Mouse (Mus musculus) gastrocnemius, postnatal 14 days (tissue): ENCODE data around the gene Gstm1. TPM values are rescaled to one million over a fixed set of nuclear protein-coding genes. Genes with fewer than 3 reads are reported as not detected.
"Not testable (repeated sequence)": the region's sequence is repeated elsewhere in the genome, so short reads cannot be mapped to it uniquely, and the experiment has no call there.

ENCODE experiments used
- DNase-seq: peaks from one replicate; pipeline ENCODE4 v3.0.0; 2021; ENCODE audit warnings: mixed read lengths
- intact Hi-C: fragments of 180-260 bp; cut with DNase I; formaldehyde crosslinking; loops from one replicate; pipeline ENCODE4 v1.15.1; 2025; ENCODE audit warnings: low total_unique reads
- total RNA-seq, 2 experiments: library from RNA; stranded (reverse); gene quantifications; 2 replicates each; pipeline ENCODE4 v1.2.3; 2021

Gene Gstm1
- total RNA-seq, 2 experiments from 2014 or later: 84.0 to 90.4 TPM

DNA sequence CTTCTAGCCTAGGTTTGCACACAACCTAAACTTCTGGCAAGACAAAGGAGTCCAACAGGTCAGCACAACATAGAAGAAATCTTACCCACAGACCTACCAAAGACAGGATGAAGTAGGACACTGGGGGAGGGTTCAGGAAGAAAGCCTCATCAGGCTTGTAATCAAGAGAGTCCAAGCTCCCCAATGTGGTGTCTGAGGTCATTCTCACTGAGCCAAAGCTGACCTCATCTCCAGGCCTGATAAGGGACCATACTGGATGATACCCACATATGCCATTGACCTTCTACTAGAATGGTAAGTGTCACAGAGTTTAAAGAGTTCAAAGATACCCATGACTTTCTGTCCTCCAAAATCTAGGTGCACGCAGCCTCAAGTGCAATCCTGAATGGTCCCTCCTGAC, 43.5 kb downstream of the Gstm1 start:
- intact Hi-C loops: no loop called here
- DNase-seq: no peak

GRCm38 (mm10) chr3:107972070-107972469, 45.7 kb downstream of the Gstm1 start:
- intact Hi-C loops: no loop called here
- no peak for DNase-seq

- intact Hi-C loops, DNase-seq: not testable (repeated sequence)
Observed at GRCm38 (mm10) chr3:107971101-107971500, 46.7 kb downstream of the Gstm1 start.

- intact Hi-C loops: no loop called here
- DNase-seq: no peak
Observed at GRCm38 (mm10) chr3:107968724-107969395, 48.9 kb downstream of the Gstm1 start, which contains the start of gene Gstm3. Gstm3 (minus strand) TSS chr3:107969283.

DNA sequence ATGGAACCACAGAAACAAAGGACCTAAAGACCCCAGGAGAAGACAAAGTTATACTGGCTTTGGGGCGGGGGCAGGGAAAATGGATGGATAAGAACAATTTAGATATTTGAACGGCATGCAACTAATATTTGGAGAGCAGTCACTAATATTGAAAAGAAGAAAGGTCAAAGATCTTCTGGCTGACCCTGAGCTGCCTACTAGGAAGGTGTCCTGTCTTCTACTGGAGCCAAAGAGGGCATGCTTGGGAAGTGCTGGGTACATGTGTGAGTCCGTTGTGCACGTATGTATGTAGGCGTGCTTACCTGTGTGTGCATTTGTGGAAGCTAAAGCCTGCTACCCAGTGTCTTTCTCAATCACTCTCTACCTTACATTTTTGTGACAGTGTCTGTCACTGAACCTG, 51.1 kb downstream of the Gstm1 start:
- no peak for DNase-seq
- intact Hi-C loops: no loop called here

DNA sequence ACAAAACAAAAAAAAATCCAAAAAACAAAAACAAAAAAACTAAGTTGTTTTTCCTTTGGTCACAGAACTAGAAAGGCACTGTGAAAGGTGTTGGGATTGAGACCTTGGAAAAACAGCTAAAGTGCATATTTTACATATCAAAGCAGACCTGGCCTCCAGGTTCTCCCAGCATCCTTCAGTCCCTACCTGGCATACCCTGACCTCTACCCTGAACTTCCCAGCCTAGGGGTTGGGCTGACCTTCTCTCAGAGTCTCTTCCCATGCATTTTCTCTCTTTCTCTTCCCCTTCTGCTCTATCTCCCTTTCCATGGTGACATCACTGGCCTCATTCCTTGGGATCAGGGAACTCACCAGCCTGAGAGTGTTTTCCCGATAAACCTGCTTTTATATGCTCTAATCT, 52.2 kb downstream of the Gstm1 start:
- intact Hi-C loops: no loop called here
- DNase-seq: no peak

DNA sequence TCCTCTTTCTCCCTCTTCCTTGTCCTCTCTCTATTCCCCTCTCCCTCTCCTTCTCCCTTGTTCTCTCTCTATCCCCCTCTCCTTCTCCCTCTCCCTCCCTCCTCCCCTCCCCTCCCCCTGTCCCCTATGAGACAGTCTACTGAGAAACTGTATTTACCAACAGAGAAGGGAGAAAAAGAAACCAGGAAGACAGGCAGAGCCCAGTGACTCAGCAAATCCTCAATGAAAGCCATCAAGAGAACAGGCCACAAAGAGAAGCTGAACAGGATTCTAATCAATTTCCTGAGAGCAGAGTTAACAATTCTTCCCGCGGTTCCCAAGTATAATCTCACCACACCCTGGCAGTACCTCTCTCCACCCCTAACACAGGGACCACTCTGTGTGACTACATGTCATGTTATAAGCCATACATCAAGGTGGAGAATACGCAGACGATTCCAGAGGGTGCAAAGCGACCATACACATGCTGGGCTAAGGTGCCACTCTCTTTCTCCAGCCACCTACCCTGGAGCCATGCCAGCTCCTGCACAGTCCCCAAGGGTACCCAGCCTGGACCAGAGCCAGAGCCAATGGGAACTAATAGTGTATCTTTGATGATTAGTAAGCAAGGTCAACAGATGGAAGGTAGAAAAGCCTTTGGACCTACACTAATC, 53.0 kb downstream of the Gstm1 start:
- intact Hi-C loops: no loop called here
- no peak for DNase-seq

GRCm38 (mm10) chr3:107964026-107964425, 53.7 kb downstream of the Gstm1 start:
- no peak for DNase-seq
- intact Hi-C loops: no loop called here

Other genes starting within 250 kb of the Gstm1 start
- gene Eps8l3, start 140.7 kb downstream of the Gstm1 start, total RNA-seq: not detected
- gene Gstm5, start 122.2 kb downstream of the Gstm1 start, total RNA-seq: 10 to 100 TPM; 58.5 to 60.1 TPM
- gene Gstm7, start 86.2 kb downstream of the Gstm1 start, total RNA-seq: 10 to 100 TPM; 14.4 to 15.3 TPM
- gene Gstm6, start 74.2 kb downstream of the Gstm1 start, total RNA-seq: 1 to 10 TPM in 1 of 2 experiments, under 1 TPM in 1; 0.95 to 1.0 TPM
- not detected for gene Gstm3, start 48.7 kb downstream of the Gstm1 start, total RNA-seq
- 10 to 100 TPM; 43.8 to 50.8 TPM for gene Gstm2, start 31.5 kb downstream of the Gstm1 start, total RNA-seq
- 10 to 100 TPM; 11.4 to 12.0 TPM for gene Gstm4, start 26.9 kb upstream of the Gstm1 start, total RNA-seq
- gene Ampd2, start 68.7 kb upstream of the Gstm1 start, total RNA-seq: 1 to 10 TPM; 4.8 to 7.2 TPM
- under 1 TPM in 1 of 2 experiments, not detected in 1; 0.23 TPM for gene Gnat2, start 74.8 kb upstream of the Gstm1 start, total RNA-seq
- 10 to 100 TPM; 17.7 to 22.6 TPM for gene Gnai3, start 128.2 kb upstream of the Gstm1 start, total RNA-seq
- under 1 TPM in 1 of 2 experiments, not detected in 1; 0.18 TPM for gene Gpr61, start 136.9 kb upstream of the Gstm1 start, total RNA-seq
- gene Amigo1, start 168.4 kb upstream of the Gstm1 start, total RNA-seq: 10 to 100 TPM; 23.9 to 31.1 TPM
- 1 to 10 TPM; 2.3 to 2.9 TPM for gene Cyb561d1, start 183.2 kb upstream of the Gstm1 start, total RNA-seq
- 1 to 10 TPM; 7.3 to 7.6 TPM for gene Atxn7l2, start 193.0 kb upstream of the Gstm1 start, total RNA-seq
- gene Sypl2, start 208.7 kb upstream of the Gstm1 start, total RNA-seq: 1,000 to 10,000 TPM in 1 of 2 experiments, 100 to 1,000 TPM in 1; 987 to 1,055 TPM
- 10 to 100 TPM; 64.2 to 66.3 TPM for gene Psma5, start 239.0 kb upstream of the Gstm1 start, total RNA-seq